Mouse (Mus musculus) heart, postnatal 0 days (tissue): ENCODE measurements around the gene Dnajc3. TPM values are rescaled to one million over a fixed set of nuclear protein-coding genes. Genes with fewer than 3 reads are reported as not detected.

Source experiments
- ATAC-seq: fragments of 200-750 bp; cut with Nextera tagmentation; 2 replicates; pipeline ENCODE4 v1.8.0; 2017; ENCODE audit warnings: low read depth, moderate number of reproducible peaks, moderate library complexity; ENCODE audit not compliant: insufficient read depth
- DNase-seq: peaks from one replicate; pipeline ENCODE4 v3.0.0-alpha.2; 2016; ENCODE audit warnings: low spot score
- H3K27ac ChIP-seq: fragments of 300-500 bp; sonication (generic); 2 replicates; pipeline ENCODE4 v1.5.1; 2014; ENCODE audit warnings: low read depth, mild to moderate bottlenecking
- H3K27me3 ChIP-seq: fragments of 300-500 bp; sonication (generic); 2 replicates; pipeline ENCODE4 v1.6.1; 2014; ENCODE audit warnings: low read length, mixed read lengths; ENCODE audit not compliant: control insufficient read depth, insufficient read depth
- H3K36me3 ChIP-seq: fragments of 300-500 bp; sonication (generic); replicated peaks from 2 replicates; pipeline ENCODE4 v1.6.1; 2014; ENCODE audit warnings: low read length, mixed read lengths; ENCODE audit not compliant: control insufficient read depth, insufficient read depth
- H3K4me1 ChIP-seq: fragments of 300-500 bp; sonication (generic); 2 replicates; pipeline ENCODE4 v1.6.1; 2014; ENCODE audit warnings: antibody characterized with exemption; ENCODE audit not compliant: control insufficient read depth, insufficient read depth
- H3K4me2 ChIP-seq: fragments of 300-500 bp; sonication (generic); 2 replicates; pipeline ENCODE4 v1.6.1; 2014; ENCODE audit warnings: low read depth, mild to moderate bottlenecking, low read length, moderate library complexity
- H3K4me3 ChIP-seq: fragments of 300-500 bp; sonication (generic); 2 replicates; pipeline ENCODE4 v1.5.1; 2014; ENCODE audit warnings: low read depth, low read length
- H3K9ac ChIP-seq: fragments of 300-500 bp; sonication (generic); replicated peaks from 2 replicates; pipeline ENCODE4 v1.6.1; 2014; ENCODE audit warnings: low read depth, low read length, mixed read lengths
- H3K9me3 ChIP-seq: fragments of 300-500 bp; sonication (generic); replicated peaks from 2 replicates; pipeline ENCODE4 v1.6.1; 2016; ENCODE audit warnings: low read length; ENCODE audit not compliant: control insufficient read depth
- CTCF ChIP-seq: IDR thresholded peaks from 2 replicates; pipeline ENCODE4 v1.5.1; 2016; ENCODE audit warnings: antibody characterized with exemption, control low read depth, low read depth
- EP300 ChIP-seq: IDR thresholded peaks from 2 replicates; pipeline ENCODE4 v1.6.1; 2016; ENCODE audit warnings: antibody characterized with exemption, low read depth
- WGBS: fragments of 180-500 bp; shearing (Covaris S2); extraction: QIAGEN DNeasy Blood & Tissue Kit; methylation state at CpG from one replicate; pipeline ENCODE4 v1.1.7; 2014; 5-methylcytosine and 5-hydroxymethylcytosine counted together
- polyA plus RNA-seq: library from polyadenylated mRNA; unstranded; fragments of >200 nt; fragmentation: Nextera tagmentation; extraction: Ambion mirVana; gene quantifications from 2 replicates; pipeline ENCODE4 v1.2.1, GENCODE M21; 2015
- total RNA-seq: library from RNA; depleted of rRNA; stranded (reverse); fragments of >200 nt; gene quantifications from 2 replicates; pipeline ENCODE4 v1.2.3, GENCODE M21; 2014; ENCODE audit warnings: low replicate concordance

Dnajc3 gene
- total and polyA plus RNA-seq, 2 experiments from 2014 or later, result 15.6 to 17.2 TPM

DNA sequence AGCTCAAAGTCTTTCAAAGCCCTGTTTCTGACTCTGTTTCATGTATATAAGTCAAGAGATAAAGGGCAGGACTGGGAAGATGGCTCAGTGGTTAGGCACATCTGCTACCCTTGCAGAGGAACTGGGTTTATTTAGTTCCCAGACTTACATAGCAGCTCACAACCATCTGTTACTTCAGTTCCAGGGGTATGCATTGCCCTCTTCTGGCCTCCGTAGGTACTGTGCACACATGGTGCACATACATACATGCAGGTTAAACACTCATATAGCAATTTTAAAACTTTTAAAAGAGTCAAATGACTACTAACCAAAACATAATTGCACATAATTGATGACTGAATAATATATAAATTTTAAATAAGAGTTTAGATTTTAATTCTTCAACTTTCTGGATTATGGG is 36.9 kb upstream of the Dnajc3 start:
- no peaks in the 10 kb centered on the region for H3K36me3 ChIP-seq
- no peak overlapping the region for H3K27ac ChIP-seq
- no peak for TF ChIP-seq CTCF
- no peak for TF ChIP-seq EP300
- no peaks in the 10 kb centered on the region for H3K9me3 ChIP-seq
- H3K9ac ChIP-seq, result no peak overlapping the region
- ATAC-seq (no peak), DNase-seq (no peak)
- no peaks in the 10 kb centered on the region for H3K4me1 ChIP-seq
- no peak overlapping the region for H3K4me2 ChIP-seq
- no peaks in the 10 kb centered on the region for H3K27me3 ChIP-seq
- 100% methylated on average over 1 of the region's 1 CpGs for WGBS
- no peak overlapping the region for H3K4me3 ChIP-seq

DNA sequence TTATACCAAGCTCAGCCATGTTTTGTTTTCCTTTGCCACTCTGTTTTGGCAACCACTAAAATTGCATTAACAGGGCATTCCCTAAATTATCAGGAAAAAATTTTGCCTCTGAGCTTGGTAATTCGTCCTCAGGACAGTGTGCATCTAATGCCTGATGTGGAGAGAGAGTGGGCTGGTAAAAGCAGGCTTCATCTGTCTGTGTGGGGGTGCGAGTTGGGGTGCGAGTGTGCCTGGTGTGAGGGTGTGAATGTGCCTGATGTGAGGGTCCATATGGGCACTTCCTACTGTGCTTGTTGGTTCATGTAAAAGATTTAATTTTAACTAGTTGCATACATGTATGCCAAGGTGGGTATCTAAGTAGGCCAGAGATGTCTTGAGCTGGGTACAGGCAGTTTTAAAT is 34.4 kb upstream of the Dnajc3 start:
- no peaks in the 10 kb centered on the region for H3K27me3 ChIP-seq
- no peak overlapping the region for H3K4me3 ChIP-seq
- DNase-seq, result no peak
- 84% methylated on average over 3 of the region's 3 CpGs for WGBS
- no peaks in the 10 kb centered on the region for H3K9me3 ChIP-seq
- no peak overlapping the region for H3K4me2 ChIP-seq
- no peaks in the 10 kb centered on the region for H3K36me3 ChIP-seq
- no peaks in the 10 kb centered on the region for H3K4me1 ChIP-seq
- ATAC-seq, result no peak
- H3K9ac ChIP-seq, result no peak overlapping the region
- TF ChIP-seq CTCF, result no peak
- no peak for TF ChIP-seq EP300
- no peak overlapping the region for H3K27ac ChIP-seq

DNA sequence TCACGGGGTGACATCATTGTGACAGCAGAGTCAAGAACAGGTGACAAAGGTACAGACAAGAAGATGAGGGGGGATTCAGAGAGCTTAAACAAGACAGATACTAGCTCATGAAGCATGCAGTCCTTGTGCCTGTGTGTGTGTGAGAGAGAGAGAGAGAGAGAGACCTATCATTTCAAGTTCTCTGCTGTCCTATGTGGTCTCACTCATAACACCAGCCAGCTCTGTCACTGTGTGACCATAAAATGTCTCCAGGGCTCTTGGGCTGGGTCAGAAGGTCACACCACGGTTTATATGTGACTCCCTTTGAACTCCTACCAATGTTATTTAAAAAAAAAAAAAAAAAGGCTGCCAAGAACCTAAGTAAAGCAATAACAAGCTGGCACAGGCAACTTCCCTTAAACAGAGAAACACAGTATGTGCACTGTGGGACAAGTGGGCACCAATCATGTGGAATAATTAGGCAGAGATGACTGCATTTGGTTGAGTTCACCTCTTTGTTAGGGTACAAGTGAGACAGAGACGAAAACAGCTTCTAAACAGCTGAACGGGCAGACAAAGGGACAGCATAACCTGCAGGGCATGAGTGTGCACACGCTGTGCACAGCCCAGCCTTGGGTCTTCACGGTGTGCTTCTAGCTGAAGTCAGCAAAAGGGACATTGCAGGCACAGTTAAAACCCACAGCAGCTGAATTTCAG is 33.8 kb upstream of the Dnajc3 start:
- TF ChIP-seq EP300, result no peak
- no peak for TF ChIP-seq CTCF
- Histone ChIP-seq H3K9me3 (no peaks in the 10 kb centered on the region), H3K4me3 (no peak overlapping the region), H3K27ac (no peak overlapping the region), H3K9ac (no peak overlapping the region), H3K36me3 (no peaks in the 10 kb centered on the region), H3K27me3 (no peaks in the 10 kb centered on the region), H3K4me1 (no peaks in the 10 kb centered on the region), H3K4me2 (no peak overlapping the region)
- no peak for ATAC-seq
- WGBS, result 80% methylated on average over 6 of the region's 6 CpGs
- DNase-seq, result no peak

DNA sequence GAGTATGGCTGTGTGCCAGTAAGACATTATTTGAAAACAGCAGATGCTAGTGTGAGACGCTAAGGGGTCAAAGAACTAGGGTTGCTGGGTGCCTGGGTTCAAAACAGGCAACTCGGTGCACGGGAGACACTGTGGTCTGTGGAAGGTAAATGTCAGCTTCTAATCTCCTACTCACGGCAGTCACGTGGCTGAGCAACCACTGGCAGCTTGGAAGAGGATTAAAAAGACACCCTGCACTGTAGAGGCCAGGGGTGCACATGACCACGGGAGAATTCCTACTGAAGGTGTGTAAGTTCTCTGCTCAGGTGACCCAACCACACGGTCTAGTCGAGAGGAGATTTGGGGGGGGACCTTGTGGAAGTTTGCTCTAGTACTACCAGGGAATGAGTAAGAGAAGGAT is 30.2 kb upstream of the Dnajc3 start:
- Histone ChIP-seq H3K4me3 (no peak overlapping the region), H3K4me1 (no peaks in the 10 kb centered on the region), H3K9ac (no peak overlapping the region), H3K36me3 (no peaks in the 10 kb centered on the region), H3K27ac (no peak overlapping the region), H3K4me2 (peak overlapping the region; percentile 31; the same call in 1 of the 2 replicates), H3K27me3 (no peaks in the 10 kb centered on the region), H3K9me3 (no peaks in the 10 kb centered on the region)
- TF ChIP-seq CTCF (no peak), EP300 (no peak)
- 27% methylated on average over 8 of the region's 8 CpGs for WGBS
- ATAC-seq (peak; percentile 60), DNase-seq (no peak)

DNA sequence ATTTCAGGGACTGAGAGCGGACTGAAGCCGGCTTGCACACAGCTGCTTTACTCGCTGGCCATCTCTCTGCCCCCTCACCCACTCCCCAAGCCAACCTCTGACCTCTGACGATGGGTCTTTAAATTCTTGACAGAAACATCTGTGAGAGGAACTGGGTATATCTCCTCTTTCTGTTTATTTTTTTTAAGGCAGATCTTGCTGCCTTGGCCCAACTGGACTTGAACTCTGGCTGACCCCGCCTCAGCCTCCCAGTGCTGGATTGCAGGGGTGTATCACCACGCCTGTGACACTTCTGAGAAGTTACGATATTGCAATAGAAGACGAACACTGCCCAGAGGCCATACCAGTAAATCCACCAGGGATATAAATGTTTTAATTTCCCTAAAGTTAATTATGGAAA is 27.9 kb upstream of the Dnajc3 start:
- no peak for DNase-seq
- Histone ChIP-seq H3K27me3 (no peaks in the 10 kb centered on the region), H3K9ac (no peak overlapping the region), H3K9me3 (no peaks in the 10 kb centered on the region), H3K36me3 (no peaks in the 10 kb centered on the region), H3K4me1 (no peaks in the 10 kb centered on the region), H3K4me3 (no peak overlapping the region), H3K4me2 (no peak overlapping the region), H3K27ac (no peak overlapping the region)
- no peak for TF ChIP-seq CTCF
- TF ChIP-seq EP300, result no peak
- no peak for ATAC-seq
- WGBS, result 68% methylated on average over 8 of the region's 8 CpGs
